Mouse (Mus musculus): Measurements from ENCODE around the gene Fam57a.

Gene Fam57a

GRCm38 (mm10) chr11:76243811-76244546, 64.5 kb downstream of the Fam57a start:
- no peak for DNase-seq (ENCODE audit: low read depth, low spot score)

DNA sequence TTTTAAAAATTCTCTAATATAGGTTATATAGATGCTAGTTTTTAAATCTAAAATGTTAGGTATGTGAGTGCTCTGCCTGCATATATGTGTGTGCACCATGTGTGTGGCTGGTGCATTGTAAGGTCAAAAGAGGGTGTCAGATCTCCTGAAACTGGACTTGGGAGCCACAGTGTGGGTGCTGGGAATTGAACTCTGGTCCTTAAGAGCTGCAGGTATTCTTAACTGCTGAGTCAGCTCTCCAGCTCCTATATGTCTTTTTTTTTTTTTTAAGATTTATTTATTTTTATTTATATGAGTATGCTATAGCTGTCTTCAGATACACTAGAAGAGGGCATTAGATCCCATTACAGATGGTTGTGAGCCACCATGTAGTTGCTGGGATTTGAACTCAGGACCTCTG, 67.0 kb downstream of the Fam57a start:
- no peak for DNase-seq (ENCODE audit: low read depth, low spot score)

DNA sequence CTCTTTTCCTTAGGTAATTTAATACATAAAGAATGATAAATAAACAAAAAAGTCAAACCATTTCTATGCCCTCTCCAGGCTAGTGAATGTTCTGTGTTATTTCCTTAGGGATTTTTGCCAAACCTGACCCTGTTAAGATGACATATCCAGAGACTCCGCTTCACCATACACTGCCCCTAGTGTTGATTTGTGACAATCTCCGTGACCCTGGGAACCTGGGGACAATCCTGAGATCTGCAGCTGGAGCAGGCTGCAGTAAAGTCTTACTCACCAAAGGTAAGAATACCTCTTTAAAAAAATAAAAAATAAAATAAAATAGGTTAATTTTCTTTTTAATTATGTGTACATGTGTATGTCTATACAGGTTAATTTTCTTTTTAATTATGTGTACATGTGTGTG, 67.8 kb downstream of the Fam57a start:
- no peak for DNase-seq (ENCODE audit: low read depth, low spot score)

DNA sequence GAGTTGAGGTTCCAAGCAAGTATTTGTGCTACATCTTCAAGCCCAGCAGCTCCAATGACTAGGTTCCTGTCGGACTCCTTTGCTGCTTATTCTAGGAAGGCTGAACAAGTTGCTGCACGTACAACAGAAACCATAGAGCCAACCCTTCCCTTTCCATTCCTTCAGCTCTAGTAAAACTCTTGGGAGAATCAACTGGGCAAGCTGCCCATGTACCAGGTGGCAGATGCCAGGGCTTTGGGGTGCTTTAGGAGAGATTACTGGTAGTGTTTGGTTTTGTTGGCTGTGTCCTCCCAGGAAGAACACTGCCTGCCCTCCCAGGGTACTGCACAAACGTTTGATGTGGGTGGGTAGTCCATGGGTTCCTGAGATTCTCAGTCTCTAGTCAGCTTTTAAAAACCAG, 72.6 kb downstream of the Fam57a start:
- DNase-seq (ENCODE audit: low read depth, low spot score): no peak

DNA sequence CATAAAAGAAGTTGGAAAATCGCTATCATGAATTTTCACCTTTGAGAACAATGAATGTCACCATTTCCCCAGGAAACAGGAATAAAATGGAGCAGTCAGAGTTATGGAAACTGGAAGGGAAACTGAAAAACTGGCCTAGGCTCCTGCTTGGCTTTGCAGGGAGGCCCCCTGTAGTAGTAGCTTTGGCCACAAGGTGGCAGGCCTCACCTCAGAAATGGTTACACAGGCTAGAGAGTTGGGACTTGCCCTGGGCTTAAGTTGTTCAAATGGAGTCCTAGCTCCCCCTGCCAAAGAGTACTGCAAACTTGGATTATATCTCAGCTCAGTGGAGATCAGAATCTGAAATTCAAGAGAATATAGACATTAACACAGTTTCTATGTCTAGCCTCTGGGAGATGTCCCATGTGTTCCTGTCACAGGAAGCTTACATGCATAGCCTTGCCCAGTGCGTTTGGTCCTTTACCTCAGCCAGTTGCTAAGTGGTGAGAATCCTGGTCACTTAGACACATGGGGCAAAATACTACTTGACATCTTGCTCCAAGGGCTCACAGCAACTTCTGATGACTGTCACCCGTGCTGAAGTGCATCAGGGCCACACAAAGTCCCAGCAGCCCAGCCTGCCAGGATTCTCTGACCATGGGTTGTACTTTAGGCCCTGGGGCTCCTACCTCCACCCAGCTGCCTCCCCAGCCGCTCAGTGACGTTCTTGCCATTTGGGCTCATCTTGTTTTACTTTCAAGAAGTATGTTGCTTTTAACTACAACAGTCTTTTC, 73.9 kb downstream of the Fam57a start:
- DNase-seq (ENCODE audit: low read depth, low spot score): no peak

- DNase-seq (ENCODE audit: low read depth, low spot score): no peak
Observed at GRCm38 (mm10) chr11:76253918-76254264, 74.4 kb downstream of the Fam57a start.

DNA sequence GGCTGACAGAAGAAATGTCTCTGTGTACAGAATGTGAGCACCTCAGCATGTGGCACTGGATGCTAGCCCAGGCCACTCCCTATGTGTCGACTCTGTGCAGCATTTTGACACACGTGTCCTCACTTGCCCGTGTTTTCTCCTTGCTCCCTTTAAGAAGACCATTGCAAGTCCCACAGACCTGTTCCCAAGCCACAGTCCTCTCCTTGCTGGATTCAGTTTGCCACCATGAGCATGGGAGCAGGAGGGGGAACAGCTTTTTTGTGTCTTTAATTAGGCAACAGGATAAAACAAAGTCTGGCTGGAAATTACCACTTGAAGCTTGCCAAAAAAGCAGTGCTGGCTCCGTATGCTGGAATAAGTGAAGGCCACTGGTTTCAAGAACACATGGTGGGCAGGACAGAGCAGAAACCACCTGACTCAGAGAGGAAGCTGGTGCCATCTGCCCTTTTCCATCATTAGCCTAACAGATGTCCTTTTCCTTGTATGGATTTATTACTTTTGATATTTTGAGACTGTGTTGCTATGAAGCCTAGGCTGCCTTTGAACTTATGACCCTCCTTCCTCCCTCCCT, 76.0 kb downstream of the Fam57a start:
- no peak for DNase-seq (ENCODE audit: low read depth, low spot score)

DNA sequence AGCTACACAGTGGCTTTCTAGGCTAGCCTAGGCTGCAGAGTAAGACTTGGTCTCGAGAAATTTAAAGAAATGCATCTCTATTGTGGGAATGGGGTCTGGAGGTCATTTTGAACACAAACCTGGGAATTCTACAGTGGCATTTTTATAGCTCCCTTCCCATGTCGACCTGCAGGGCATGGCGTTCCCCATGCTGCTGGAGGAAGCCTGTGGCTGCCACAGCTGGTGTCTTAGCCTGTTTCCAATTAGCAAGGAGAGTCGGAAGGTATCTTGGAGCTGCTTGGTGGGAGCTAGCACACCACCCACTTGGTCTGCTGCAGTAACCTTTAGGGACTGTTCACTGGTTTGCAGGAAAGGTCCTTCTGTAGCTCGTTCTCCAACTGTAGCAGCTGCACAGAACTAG, 76.7 kb downstream of the Fam57a start:
- no peak for DNase-seq (ENCODE audit: low read depth, low spot score)

GRCm38 (mm10) chr11:76257386-76257785, 77.9 kb downstream of the Fam57a start:
- DNase-seq (ENCODE audit: low read depth, low spot score): no peak

DNA sequence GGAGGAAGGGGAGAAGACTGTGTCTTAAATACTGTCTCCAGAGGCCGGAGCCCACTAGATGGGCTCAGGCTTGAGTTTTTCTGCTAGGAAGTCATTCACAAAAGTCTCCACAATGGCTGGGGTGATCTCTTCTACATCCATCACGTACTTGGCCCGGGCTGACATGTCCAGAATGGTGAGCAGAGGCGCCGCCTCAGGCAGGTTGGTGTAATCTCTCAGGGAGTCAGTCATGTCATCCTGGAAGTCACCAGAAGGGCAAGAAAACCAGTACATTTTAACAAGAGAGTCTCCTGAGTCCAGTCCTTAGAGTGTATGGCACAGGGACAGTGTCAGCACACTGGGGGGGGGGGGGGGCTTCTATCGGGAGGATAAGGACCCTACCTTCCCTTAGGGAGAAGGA, 79.0 kb downstream of the Fam57a start:
- DNase-seq (ENCODE audit: low read depth, low spot score): no peak

GRCm38 (mm10) chr11:76260208-76261050, 81.0 kb downstream of the Fam57a start:
- DNase-seq (ENCODE audit: low read depth, low spot score): no peak

DNA sequence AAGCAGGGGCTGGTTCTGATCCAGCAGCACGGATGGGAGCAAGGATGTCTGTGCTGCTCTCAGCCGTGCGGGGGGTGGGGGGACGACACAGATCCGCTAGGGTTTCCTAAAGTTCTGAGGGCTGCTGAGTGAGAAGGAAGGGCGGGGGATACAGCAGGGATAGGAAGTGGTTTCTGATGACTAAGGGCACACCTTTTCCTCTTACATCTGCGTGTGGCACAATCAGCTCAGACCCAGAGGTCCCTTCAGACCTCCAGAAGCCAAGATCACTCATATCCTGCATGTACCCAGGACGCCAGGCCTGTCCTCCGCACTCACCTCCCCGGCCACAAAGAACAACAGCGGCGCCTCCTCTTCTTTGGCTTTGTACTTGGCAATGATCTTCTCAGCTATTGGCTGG, 81.8 kb downstream of the Fam57a start:
- no peak for DNase-seq (ENCODE audit: low read depth, low spot score)

- DNase-seq (ENCODE audit: low read depth, low spot score): no peak
Observed at GRCm38 (mm10) chr11:76262611-76263351, 83.3 kb downstream of the Fam57a start.
